Mouse (Mus musculus) kidney, adult 2 months (tissue): Measurements from ENCODE around the gene Tiam1.

ENCODE experiments used
- CTCF ChIP-seq: fragments of 200-500 bp; conservative IDR thresholded peaks from 2 replicates; pipeline ENCODE4 v1.5.1; 2011; ENCODE audit warnings: low read depth, mild to moderate bottlenecking, control low read depth, low read length, moderate library complexity, mixed read lengths; ENCODE audit not compliant: insufficient read depth, insufficient read length
- POLR2A ChIP-seq: fragments of 200-500 bp; IDR thresholded peaks from one replicate; pipeline ENCODE4 v1.6.1; 2011; ENCODE audit warnings: low read depth, low read length, control low read depth

DNA sequence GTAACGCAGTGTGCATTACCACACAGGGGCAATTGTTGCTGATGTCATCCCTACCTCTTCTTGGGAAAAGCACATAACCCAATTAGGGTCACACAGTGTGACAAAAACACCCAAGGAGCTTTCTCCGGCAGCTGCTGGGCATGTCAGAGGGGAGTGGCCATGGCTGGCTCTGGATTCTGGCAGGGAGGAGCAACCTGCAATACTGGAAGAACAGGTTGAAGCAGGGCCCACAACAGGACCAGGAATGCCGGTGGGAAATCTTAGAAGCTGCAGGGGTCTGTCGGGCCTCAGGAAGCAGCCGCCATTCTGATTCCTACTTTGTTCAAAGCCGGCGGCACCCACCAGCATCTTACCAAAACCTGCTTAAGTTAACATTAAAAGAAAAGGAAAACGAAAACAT, 189.0 kb downstream of the Tiam1 start:
- TF ChIP-seq CTCF (no peak), POLR2A (no peak)
